Mouse (Mus musculus) limb, embryonic 11.5 days (tissue): ENCODE measurements around the gene Olfr828. TPM values are rescaled to one million over a fixed set of nuclear protein-coding genes. Genes with fewer than 3 reads are reported as not detected.
A peak's percentile ranks its signal among the peaks of the same experiment; 100 is the strongest.

Source experiments
- ATAC-seq: fragments of 200-750 bp; cut with Nextera tagmentation; 2 replicates; pipeline ENCODE4 v1.8.0; 2017; ENCODE audit warnings: low read depth; ENCODE audit not compliant: insufficient number of reproducible peaks, low FRiP score, low TSS enrichment
- DNase-seq: peaks from one replicate; pipeline ENCODE4 v3.0.0-alpha.2; 2015; ENCODE audit warnings: low spot score
- H3K27ac ChIP-seq: fragments of 300-500 bp; sonication (generic); replicated peaks from 2 replicates; pipeline ENCODE4 v1.5.1; 2014; ENCODE audit warnings: low read depth, mild to moderate bottlenecking, low read length
- H3K27me3 ChIP-seq: fragments of 300-500 bp; sonication (generic); 2 replicates; pipeline ENCODE4 v1.6.1; 2014; ENCODE audit warnings: mild to moderate bottlenecking, low read length, mixed read lengths; ENCODE audit not compliant: control insufficient read depth, insufficient read depth
- H3K36me3 ChIP-seq: fragments of 300-500 bp; sonication (generic); 2 replicates; pipeline ENCODE4 v1.6.1; 2014; ENCODE audit warnings: mild to moderate bottlenecking, low read length, moderate library complexity, mixed read lengths; ENCODE audit not compliant: control insufficient read depth, insufficient read depth
- H3K4me1 ChIP-seq: fragments of 300-500 bp; sonication (generic); 2 replicates; pipeline ENCODE4 v1.6.1; 2014; ENCODE audit warnings: low read length, mixed read lengths; ENCODE audit not compliant: control insufficient read depth, insufficient read depth
- H3K4me2 ChIP-seq: fragments of 300-500 bp; sonication (generic); 2 replicates; pipeline ENCODE4 v1.6.1; 2014; ENCODE audit warnings: low read depth, mild to moderate bottlenecking, moderate library complexity; ENCODE audit not compliant: severe bottlenecking
- H3K4me3 ChIP-seq: fragments of 300-500 bp; sonication (generic); 2 replicates; pipeline ENCODE4 v1.5.1; 2014; ENCODE audit warnings: low read depth, low read length
- H3K9ac ChIP-seq: fragments of 300-500 bp; sonication (generic); 2 replicates; pipeline ENCODE4 v1.6.1; 2014; ENCODE audit warnings: mild to moderate bottlenecking, low read length
- H3K9me3 ChIP-seq: fragments of 300-500 bp; sonication (generic); 2 replicates; pipeline ENCODE4 v1.6.1; 2016; ENCODE audit warnings: low read length; ENCODE audit not compliant: control insufficient read depth
- WGBS: fragments of 180-500 bp; shearing (Covaris S2); extraction: QIAGEN DNeasy Blood & Tissue Kit; methylation state at CpG from one replicate; pipeline ENCODE4 v1.1.7; 2014; 5-methylcytosine and 5-hydroxymethylcytosine counted together
- polyA plus RNA-seq: library from polyadenylated mRNA; unstranded; fragments of >200 nt; fragmentation: Nextera tagmentation; extraction: Ambion mirVana; gene quantifications from 2 replicates; pipeline ENCODE4 v1.2.1, GENCODE M21; 2014

The Olfr828 gene
- polyA plus RNA-seq = not detected in 2 replicates

DNA sequence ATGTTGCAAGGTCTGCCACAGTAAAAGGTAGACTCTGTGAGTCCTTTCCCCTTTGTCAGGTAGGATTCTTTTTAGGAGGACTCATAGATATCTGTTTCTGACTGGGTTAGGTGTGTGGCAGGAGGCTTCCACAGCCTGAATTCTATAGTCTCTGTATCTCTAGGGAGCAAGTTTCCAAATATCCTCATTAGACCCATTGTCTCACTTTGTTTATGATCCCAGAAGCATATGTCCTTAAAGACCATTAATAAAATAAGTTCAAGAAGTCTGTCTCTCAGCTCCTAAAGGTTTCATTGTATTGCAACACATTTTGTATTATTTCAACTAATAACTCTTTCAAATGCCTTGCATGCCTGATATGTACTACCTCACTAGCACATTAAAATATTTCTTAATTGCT, at the start of gene Olfr828:
TSS of gene Olfr828 (minus strand) at position 101 of the 400 bp plus-strand sequence.
- ATAC-seq = no peak
- no peaks in the 10 kb centered on the region for H3K9me3 ChIP-seq
- no peaks in the 10 kb centered on the region for H3K36me3 ChIP-seq
- H3K4me2 ChIP-seq = no peak within 1 kb of the TSS
- no peaks in the 10 kb centered on the region for H3K27me3 ChIP-seq
- H3K4me1 ChIP-seq = no peaks in the 10 kb centered on the region
- no peak within 1 kb of the TSS for H3K4me3 ChIP-seq
- no peak within 1 kb of the TSS for H3K27ac ChIP-seq
- no peak for DNase-seq
- no peak within 1 kb of the TSS for H3K9ac ChIP-seq

GRCm38 (mm10) chr9:18854633-18855032, 35.3 kb upstream of the Olfr828 start, which contains the start of gene Olfr829:
TSS of gene Olfr829 (plus strand) at chr9:18854933.
- 81% methylated on average over 1 of the region's 1 CpGs for WGBS
- no peak for ATAC-seq
- no peak for DNase-seq

DNA sequence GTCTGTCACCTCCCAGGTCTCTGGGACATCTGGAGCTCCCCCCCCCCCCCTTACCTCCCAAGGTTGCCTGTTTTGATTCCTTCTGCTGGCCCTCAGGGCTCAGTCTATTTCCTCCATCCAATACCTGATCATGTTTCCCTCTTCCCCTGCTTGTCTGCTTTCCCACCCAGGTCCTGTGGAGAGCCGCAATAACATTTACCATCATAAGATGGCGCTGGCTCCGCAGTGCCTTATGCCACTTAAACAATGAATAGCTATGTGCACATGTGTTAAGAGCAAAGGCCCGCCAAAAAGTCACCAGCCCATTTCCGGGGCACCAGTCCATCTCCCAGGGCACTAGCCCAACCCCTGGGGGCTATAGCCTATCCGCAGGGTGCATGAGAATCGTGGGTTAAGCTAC, 34.0 kb downstream of the Olfr828 start:
- no peak overlapping the region for H3K4me2 ChIP-seq
- no peak overlapping the region for H3K27ac ChIP-seq
- H3K4me3 ChIP-seq = no peak overlapping the region
- H3K4me1 ChIP-seq = no peaks in the 10 kb centered on the region
- no peak for ATAC-seq
- 65% methylated on average over 7 of the region's 7 CpGs for WGBS
- H3K9ac ChIP-seq = no peak overlapping the region
- DNase-seq = no peak
- H3K36me3 ChIP-seq = no peaks in the 10 kb centered on the region
- no peaks in the 10 kb centered on the region for H3K27me3 ChIP-seq
- H3K9me3 ChIP-seq = no peaks in the 10 kb centered on the region

More at GRCm38 (mm10) chr9:18854633-18855032, 35.3 kb upstream of the Olfr828 start, which contains the start of gene Olfr829:
- no peak within 1 kb of the TSS for H3K9ac ChIP-seq
- H3K27me3 ChIP-seq = no peaks in the 10 kb centered on the region
- H3K4me1 ChIP-seq = no peaks in the 10 kb centered on the region
- H3K4me2 ChIP-seq = no peak within 1 kb of the TSS
- H3K36me3 ChIP-seq = no peaks in the 10 kb centered on the region
- H3K4me3 ChIP-seq = no peak within 1 kb of the TSS
- no peaks in the 10 kb centered on the region for H3K9me3 ChIP-seq
- no peak within 1 kb of the TSS for H3K27ac ChIP-seq

GRCm38 (mm10) chr9:18779476-18779875, 39.9 kb downstream of the Olfr828 start:
- 65% methylated on average over 24 of the region's 24 CpGs for WGBS
- no peak overlapping the region for H3K4me3 ChIP-seq
- no peak overlapping the region for H3K4me2 ChIP-seq
- no peaks in the 10 kb centered on the region for H3K4me1 ChIP-seq
- H3K27me3 ChIP-seq = no peaks in the 10 kb centered on the region
- H3K9me3 ChIP-seq = no peaks in the 10 kb centered on the region
- H3K27ac ChIP-seq = no peak overlapping the region
- peak; percentile 21 for DNase-seq
- ATAC-seq = no peak
- H3K36me3 ChIP-seq = no peaks in the 10 kb centered on the region
- H3K9ac ChIP-seq = no peak overlapping the region

DNA sequence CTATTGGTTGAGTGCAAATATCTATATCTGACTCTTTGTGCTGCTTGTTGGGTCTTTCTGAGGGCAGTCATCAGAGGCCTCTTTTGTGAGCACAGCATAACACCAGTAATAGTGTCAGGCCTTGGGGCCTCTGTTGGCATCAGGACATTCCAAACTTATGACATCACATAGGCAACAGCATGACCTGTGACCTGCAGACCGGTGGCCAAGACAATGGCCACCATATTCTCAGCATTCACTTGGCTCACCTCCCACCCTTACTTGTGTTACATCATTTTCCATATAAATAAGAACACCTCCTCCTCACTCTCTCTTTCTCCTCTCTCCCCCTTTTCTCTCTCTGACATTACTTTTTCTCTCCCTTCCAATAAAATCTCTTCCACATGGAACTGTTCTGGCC, 40.3 kb downstream of the Olfr828 start:
- no peaks in the 10 kb centered on the region for H3K9me3 ChIP-seq
- no peaks in the 10 kb centered on the region for H3K36me3 ChIP-seq
- H3K27ac ChIP-seq = no peak overlapping the region
- H3K27me3 ChIP-seq = no peaks in the 10 kb centered on the region
- no peaks in the 10 kb centered on the region for H3K4me1 ChIP-seq
- no peak overlapping the region for H3K9ac ChIP-seq
- no peak overlapping the region for H3K4me3 ChIP-seq
- WGBS = 77% methylated on average over 1 of the region's 1 CpGs
- DNase-seq = no peak
- no peak for ATAC-seq
- H3K4me2 ChIP-seq = no peak overlapping the region

Other genes starting within 250 kb of the Olfr828 start
- gene Muc16, start 145.0 kb downstream of the Olfr828 start, polyA plus RNA-seq = 0.13 TPM in 1 of 2 replicates, not detected in the other
- not detected in 2 replicates for gene Olfr24, start 55.5 kb downstream of the Olfr828 start, polyA plus RNA-seq
- gene Olfr829, start 35.4 kb upstream of the Olfr828 start, polyA plus RNA-seq = not detected in 2 replicates
- not detected in 2 replicates for gene Olfr830, start 55.2 kb upstream of the Olfr828 start, polyA plus RNA-seq
- not detected in 2 replicates for gene Olfr832, start 117.6 kb upstream of the Olfr828 start, polyA plus RNA-seq
- not detected in 2 replicates for gene Olfr834, start 168.5 kb upstream of the Olfr828 start, polyA plus RNA-seq
- not detected in 2 replicates for gene Olfr835, start 213.2 kb upstream of the Olfr828 start, polyA plus RNA-seq